Mouse (Mus musculus): ENCODE measurements around the gene Polr2a. TPM values are rescaled to one million over a fixed set of nuclear protein-coding genes. Genes with fewer than 3 reads are reported as not detected.

The Polr2a gene
- total RNA-seq, 4 experiments from 2014 or later, result 27.8 to 38.4 (median 35.3) TPM

Other genes starting within 250 kb of the Polr2a start
- under 1 TPM in 3 of 4 experiments, not detected in 1; 0.02 to 0.68 (median 0.05) TPM for gene Dnah2, start 209.5 kb downstream of the Polr2a start, total RNA-seq (2022)
- gene Efnb3, start 198.4 kb downstream of the Polr2a start, total RNA-seq (2022), result under 1 TPM; 0.31 to 0.46 (median 0.35) TPM
- gene Wrap53, start 178.4 kb downstream of the Polr2a start, total RNA-seq (2022), result 1 to 10 TPM; 3.3 to 4.4 (median 3.7) TPM
- 10 to 100 TPM; 12.6 to 17.2 (median 13.8) TPM for gene Trp53, start 178.3 kb downstream of the Polr2a start, total RNA-seq (2022)
- gene Atp1b2, start 152.7 kb downstream of the Polr2a start, total RNA-seq (2022), result 100 to 1,000 TPM; 333 to 372 (median 353) TPM
- not detected for gene Shbg, start 140.7 kb downstream of the Polr2a start, total RNA-seq (2022)
- gene Sat2, start 136.6 kb downstream of the Polr2a start, total RNA-seq (2022), result 1 to 10 TPM; 1.4 to 3.8 (median 2.7) TPM
- gene Fxr2, start 125.6 kb downstream of the Polr2a start, total RNA-seq (2022), result 100 to 1,000 TPM; 104 to 114 (median 108) TPM
- gene Sox15, start 103.3 kb downstream of the Polr2a start, total RNA-seq (2022), result not detected
- gene Mpdu1, start 96.0 kb downstream of the Polr2a start, total RNA-seq (2022), result 1 to 10 TPM; 7.3 to 8.8 (median 8.3) TPM
- 1 to 10 TPM in 3 of 4 experiments, under 1 TPM in 1; 0.73 to 3.7 (median 1.4) TPM for gene Cd68, start 92.5 kb downstream of the Polr2a start, total RNA-seq (2022)
- gene Eif4a1, start 86.2 kb downstream of the Polr2a start, total RNA-seq (2022), result 100 to 1,000 TPM in 1 of 4 experiments, 10 to 100 TPM in 3; 81.9 to 109 (median 91.5) TPM
- gene Senp3, start 76.6 kb downstream of the Polr2a start, total RNA-seq (2022), result 10 to 100 TPM; 25.7 to 29.4 (median 28.3) TPM
- gene Tnfsf13, start 72.9 kb downstream of the Polr2a start, total RNA-seq (2022), result under 1 TPM in 3 of 4 experiments, not detected in 1; 0.48 to 0.56 (median 0.54) TPM
- gene Tnfsf12, start 62.8 kb downstream of the Polr2a start, total RNA-seq (2022), result 1 to 10 TPM; 6.0 to 9.0 (median 7.1) TPM
- 1 to 10 TPM; 1.3 to 1.7 (median 1.6) TPM for gene Tnfsfm13, start 62.5 kb downstream of the Polr2a start, total RNA-seq (2022)
- not detected for gene Slc35g3, start 3.3 kb upstream of the Polr2a start, total RNA-seq (2022)
- 10 to 100 TPM; 35.6 to 40.3 (median 38.5) TPM for gene Zbtb4, start 7.3 kb upstream of the Polr2a start, total RNA-seq (2022)
- 10 to 100 TPM; 25.2 to 33.8 (median 28.9) TPM for gene Chrnb1, start 37.3 kb upstream of the Polr2a start, total RNA-seq (2022)
- 1 to 10 TPM; 2.5 to 5.8 (median 4.0) TPM for gene Fgf11, start 43.2 kb upstream of the Polr2a start, total RNA-seq (2022)
- under 1 TPM; 0.17 to 0.31 (median 0.24) TPM for gene Tmem102, start 47.0 kb upstream of the Polr2a start, total RNA-seq (2022)
- not detected for gene Gm39566, start 56.7 kb upstream of the Polr2a start, total RNA-seq (2022)
- gene Spem2, start 59.8 kb upstream of the Polr2a start, total RNA-seq (2022), result not detected
- gene Spem1, start 63.5 kb upstream of the Polr2a start, total RNA-seq (2022), result not detected
- 1 to 10 TPM; 1.3 to 2.4 (median 1.7) TPM for gene Nlgn2, start 79.1 kb upstream of the Polr2a start, total RNA-seq (2022)
- gene Tmem256, start 79.9 kb upstream of the Polr2a start, total RNA-seq (2022), result 100 to 1,000 TPM; 143 to 214 (median 181) TPM
- gene Plscr3, start 87.7 kb upstream of the Polr2a start, total RNA-seq (2022), result 10 to 100 TPM in 2 of 4 experiments, 1 to 10 TPM in 2; 8.7 to 10.6 (median 9.4) TPM
- under 1 TPM in 1 of 4 experiments, not detected in 3; 0.31 TPM for gene Tnk1, start 100.1 kb upstream of the Polr2a start, total RNA-seq (2022)
- not detected for gene Tmem95, start 119.4 kb upstream of the Polr2a start, total RNA-seq (2022)
- 1 to 10 TPM in 2 of 4 experiments, under 1 TPM in 2; 0.97 to 1.3 (median 1.1) TPM for gene Kctd11, start 122.8 kb upstream of the Polr2a start, total RNA-seq (2022)
- gene Acap1, start 136.9 kb upstream of the Polr2a start, total RNA-seq (2022), result under 1 TPM in 3 of 4 experiments, not detected in 1; 0.15 to 0.21 (median 0.19) TPM
- gene 2810408A11Rik, start 142.3 kb upstream of the Polr2a start, total RNA-seq (2022), result 1 to 10 TPM in 1 of 4 experiments, under 1 TPM in 3; 0.22 to 1.1 (median 0.57) TPM
- gene Neurl4, start 142.4 kb upstream of the Polr2a start, total RNA-seq (2022), result 10 to 100 TPM; 21.6 to 31.3 (median 25.5) TPM
- 10 to 100 TPM; 38.6 to 53.2 (median 50.3) TPM for gene Gps2, start 155.3 kb upstream of the Polr2a start, total RNA-seq (2022)
- 100 to 1,000 TPM; 443 to 477 (median 467) TPM for gene Eif5a, start 163.3 kb upstream of the Polr2a start, total RNA-seq (2022)
- 10 to 100 TPM in 1 of 4 experiments, 1 to 10 TPM in 3; 8.5 to 11.4 (median 9.2) TPM for gene Ybx2, start 177.2 kb upstream of the Polr2a start, total RNA-seq (2022)
- 100 to 1,000 TPM; 397 to 490 (median 424) TPM for gene Slc2a4, start 189.6 kb upstream of the Polr2a start, total RNA-seq (2022)
- not detected for gene Cldn7, start 206.1 kb upstream of the Polr2a start, total RNA-seq (2022)
- gene Ctdnep1, start 222.5 kb upstream of the Polr2a start, total RNA-seq (2022), result 100 to 1,000 TPM; 266 to 308 (median 283) TPM
- 10 to 100 TPM; 38.8 to 40.8 (median 39.4) TPM for gene Elp5, start 223.9 kb upstream of the Polr2a start, total RNA-seq (2022)
- gene Gabarap, start 232.5 kb upstream of the Polr2a start, total RNA-seq (2022), result 100 to 1,000 TPM; 186 to 216 (median 214) TPM
- 10 to 100 TPM; 20.5 to 28.5 (median 23.0) TPM for gene Phf23, start 237.1 kb upstream of the Polr2a start, total RNA-seq (2022)
- 1 to 10 TPM; 3.8 to 5.2 (median 4.5) TPM for gene Dvl2, start 242.0 kb upstream of the Polr2a start, total RNA-seq (2022)

Data from gastrocnemius, adult 8-10 months (tissue).